Comparison of ENCODE assay signal across 8 mouse cellular contexts in the genomic region with DNA sequence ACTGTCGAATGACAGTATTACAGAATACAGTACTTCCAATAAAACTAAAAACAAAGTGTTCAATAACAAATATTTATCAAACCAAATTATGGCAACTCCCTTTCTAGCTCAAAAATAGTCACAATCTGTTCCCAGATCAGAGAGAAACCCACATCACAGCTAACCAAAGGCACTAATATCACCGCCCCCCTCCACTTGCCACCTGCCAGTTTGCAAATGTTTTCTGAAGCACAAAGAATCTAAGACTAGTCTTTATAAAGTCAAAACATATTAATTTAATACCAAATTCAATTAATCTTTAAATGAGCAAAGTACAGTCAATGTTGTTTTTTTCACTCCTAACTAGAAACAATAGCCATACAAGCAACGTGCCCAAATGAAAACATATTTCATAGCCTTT. TPM values are rescaled to one million over a fixed set of nuclear protein-coding genes. Genes with fewer than 3 reads are reported as not detected.
DNase-seq lines count a peak whose midpoint lies in the region; ATAC-seq lines count a peak whose summit lies in the region.

No protein-coding gene starts in this region.

- H3K4me3 ChIP-seq in kidney, embryonic 14.5 days (ENCODE audit: low read length), result no peak overlapping the region
- H3K4me3 ChIP-seq in embryonic facial prominence, embryonic 15.5 days (replicated peaks), result no peak overlapping the region
- peak overlapping the region; percentile 97 for H3K4me3 ChIP-seq in hindbrain, embryonic 14.5 days (replicated peaks; ENCODE audit: low read length)
- peak overlapping the region; percentile 98 for H3K4me3 ChIP-seq in midbrain, embryonic 15.5 days

- no peaks in the 10 kb centered on the region for H3K27me3 ChIP-seq in kidney, embryonic 14.5 days (ENCODE audit: control insufficient read depth, insufficient read depth, low read length)
- no peaks in the 10 kb centered on the region for H3K27me3 ChIP-seq in embryonic facial prominence, embryonic 15.5 days
- H3K27me3 ChIP-seq in hindbrain, embryonic 14.5 days (ENCODE audit: control insufficient read depth, insufficient read depth, low read length), result no peaks in the 10 kb centered on the region
- H3K27me3 ChIP-seq in midbrain, embryonic 15.5 days (replicated peaks), result no peaks in the 10 kb centered on the region

- no peak for DNase-seq in kidney, postnatal 14 days
- DNase-seq in hindbrain, embryonic 14.5 days (ENCODE audit: low spot score), result no peak
- no peak for DNase-seq in c-Kit-positive CD71-positive TER-119-positive erythroid progenitor cells, embryonic 14.5 days (ENCODE audit: low spot score)
- no peak for DNase-seq in frontal cortex, postnatal 14 days (ENCODE audit: low spot score in 2 of 2)
- no peak for DNase-seq in gastrocnemius, postnatal 14 days

- peaks cover 24% of the 10 kb centered on the region for H3K4me1 ChIP-seq in kidney, embryonic 14.5 days (ENCODE audit: control insufficient read depth, insufficient read depth, low read length)
- peaks cover 35% of the 10 kb centered on the region for H3K4me1 ChIP-seq in embryonic facial prominence, embryonic 15.5 days
- peaks cover 54% of the 10 kb centered on the region for H3K4me1 ChIP-seq in hindbrain, embryonic 14.5 days (replicated peaks; ENCODE audit: control insufficient read depth, insufficient read depth, low read length)
- peaks cover 43% of the 10 kb centered on the region for H3K4me1 ChIP-seq in midbrain, embryonic 15.5 days

- peak overlapping the region; percentile 82; the same call in 1 of the 2 replicates for H3K4me2 ChIP-seq in kidney, embryonic 14.5 days (replicated peaks; ENCODE audit: low read depth, low read length)
- H3K4me2 ChIP-seq in embryonic facial prominence, embryonic 15.5 days (replicated peaks), result peak overlapping the region; percentile 72; the same call in 1 of the 2 replicates
- H3K4me2 ChIP-seq in hindbrain, embryonic 14.5 days (replicated peaks), result peak overlapping the region; percentile 89
- peak overlapping the region; percentile 82 for H3K4me2 ChIP-seq in midbrain, embryonic 15.5 days

- intact Hi-C loops in gastrocnemius, postnatal 14 days (cut with DNase I; ENCODE audit: low total_unique reads), result loop anchor here (10.0 kb wide), 1 partner anchor 61 kb away; no protein-coding TSS in a partner anchor

- no peak overlapping the region for H3K27ac ChIP-seq in kidney, embryonic 14.5 days (ENCODE audit: low read depth, low read length)
- H3K27ac ChIP-seq in embryonic facial prominence, embryonic 15.5 days (replicated peaks), result no peak overlapping the region
- H3K27ac ChIP-seq in hindbrain, embryonic 14.5 days, result no peak overlapping the region
- no peak overlapping the region for H3K27ac ChIP-seq in midbrain, embryonic 15.5 days

- WGBS in kidney, embryonic 14.5 days, result 78% methylated on average over 3 of the region's 3 CpGs
- 83% methylated on average over 3 of the region's 3 CpGs for WGBS in embryonic facial prominence, embryonic 15.5 days
- whole genome bisulfite sequencing in hindbrain, embryonic 14.5 days, result 51% methylated on average over 3 of the region's 3 CpGs
- 60% methylated on average over 3 of the region's 3 CpGs for WGBS in midbrain, embryonic 15.5 days

- H3K36me3 ChIP-seq in kidney, embryonic 14.5 days (ENCODE audit: control insufficient read depth, insufficient read depth, low read length), result no peaks in the 10 kb centered on the region
- H3K36me3 ChIP-seq in embryonic facial prominence, embryonic 15.5 days, result no peaks in the 10 kb centered on the region
- no peaks in the 10 kb centered on the region; the same call in 1 of the 2 replicates for H3K36me3 ChIP-seq in hindbrain, embryonic 14.5 days (replicated peaks; ENCODE audit: control insufficient read depth, insufficient read depth)
- H3K36me3 ChIP-seq in midbrain, embryonic 15.5 days (replicated peaks), result no peaks in the 10 kb centered on the region

- H3K9ac ChIP-seq in kidney, embryonic 14.5 days (ENCODE audit: low read depth, low read length), result no peak overlapping the region
- H3K9ac ChIP-seq in embryonic facial prominence, embryonic 15.5 days, result no peak overlapping the region
- peak overlapping the region; percentile 99 for H3K9ac ChIP-seq in hindbrain, embryonic 14.5 days
- peak overlapping the region; percentile 100 for H3K9ac ChIP-seq in midbrain, embryonic 15.5 days

- no peaks in the 10 kb centered on the region for H3K9me3 ChIP-seq in kidney, embryonic 14.5 days (ENCODE audit: control insufficient read depth, low read length)
- no peaks in the 10 kb centered on the region for H3K9me3 ChIP-seq in embryonic facial prominence, embryonic 15.5 days (replicated peaks)
- H3K9me3 ChIP-seq in hindbrain, embryonic 14.5 days (ENCODE audit: control insufficient read depth, low read length), result no peaks in the 10 kb centered on the region
- no peaks in the 10 kb centered on the region for H3K9me3 ChIP-seq in midbrain, embryonic 15.5 days

- ATAC-seq in kidney, embryonic 14.5 days (ENCODE audit: low FRiP score, low TSS enrichment), result no peak
- ATAC-seq in embryonic facial prominence, embryonic 15.5 days (ENCODE audit: insufficient number of reproducible peaks, low FRiP score, low TSS enrichment, low read depth), result no peak
- no peak for ATAC-seq in hindbrain, embryonic 14.5 days (ENCODE audit: low FRiP score)
- no peak for ATAC-seq in midbrain, embryonic 15.5 days (replicated peaks)

RNA-seq across cellular contexts. Expression of gene Arhgap21, which starts 3.3 kb away (rescaled TPM):
- 14.4 and 15.9 TPM in 2 replicates for polyA plus RNA-seq in kidney, embryonic 14.5 days (2014; fragmentation: Nextera tagmentation; extraction: Ambion mirVana)
- polyA plus RNA-seq in embryonic facial prominence, embryonic 15.5 days (2015; fragmentation: Nextera tagmentation; extraction: Ambion mirVana), result 10.4 and 10.5 TPM in 2 replicates
- polyA plus RNA-seq in hindbrain, embryonic 14.5 days (2014; fragmentation: Nextera tagmentation; extraction: Ambion mirVana), result 49.3 and 49.4 TPM in 2 replicates
- polyA plus RNA-seq in midbrain, embryonic 15.5 days (2015; fragmentation: Nextera tagmentation; extraction: Ambion mirVana), result 46.6 and 48.5 TPM in 2 replicates
- 10 to 100 TPM; 26.8 to 33.7 TPM for total RNA-seq in gastrocnemius, postnatal 14 days (2021)

Comparison
In these comparisons a context has a peak if more than half of its experiments do, and no peak if none do; other contexts are left out.
1. H3K4me3 ChIP-seq: peak in hindbrain, embryonic 14.5 days (single experiment) and midbrain, embryonic 15.5 days (single experiment); none in kidney, embryonic 14.5 days (single experiment) and embryonic facial prominence, embryonic 15.5 days (single experiment).
2. H3K9ac ChIP-seq: peak in hindbrain, embryonic 14.5 days (single experiment) and midbrain, embryonic 15.5 days (single experiment); none in kidney, embryonic 14.5 days (single experiment) and embryonic facial prominence, embryonic 15.5 days (single experiment).
3. Peak in every context shown above with its lines, with median percentiles within 50 percentile points of each other: H3K4me2 ChIP-seq.